Comparison of ENCODE assay signal across 16 mouse cellular contexts in the genomic region with DNA sequence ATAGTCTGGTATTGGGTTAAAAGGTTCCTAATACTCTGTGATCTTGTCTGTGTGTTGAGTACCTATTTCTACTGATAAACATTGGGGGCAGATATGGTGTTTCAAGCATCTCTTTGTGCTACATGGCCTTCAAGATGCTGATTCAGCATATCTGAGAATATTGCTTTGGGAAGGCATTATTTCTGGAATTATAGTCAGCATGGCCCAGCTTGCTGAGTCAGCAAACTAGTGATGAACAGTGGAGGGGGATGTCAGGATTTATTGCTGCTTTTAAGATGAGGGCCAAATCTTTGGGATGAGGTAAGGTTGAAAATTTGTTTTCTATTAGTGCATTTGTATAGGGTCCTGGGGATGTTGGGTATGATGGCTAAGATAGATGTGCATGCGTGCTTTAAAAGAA.
"Had no signal": no experiment of that assay in that cellular context is flagged by ENCODE, and none has a peak within 500 bp of the region (broad histone marks: within the 10 kb centered on the region; RNA-seq: fewer than 3 reads in every experiment).

No protein-coding gene starts in this region.

- H3K27ac ChIP-seq: neural tube, embryonic 13.5 days; neural tube, embryonic 15.5 days; stomach, embryonic 15.5 days; stomach, postnatal 0 days had no signal

- H3K9me3 ChIP-seq: neural tube, embryonic 13.5 days; neural tube, embryonic 15.5 days; stomach, embryonic 15.5 days had no signal

- H3K36me3 ChIP-seq: neural tube, embryonic 13.5 days; neural tube, embryonic 15.5 days; stomach, embryonic 15.5 days had no signal

- H3K27me3 ChIP-seq: neural tube, embryonic 13.5 days; neural tube, embryonic 15.5 days; stomach, embryonic 15.5 days had no signal

- DNase-seq: retina, postnatal 1 day; right cerebral cortex, adult 18-20 months; right cerebral cortex, postnatal 14 days; right cerebral cortex, postnatal 25 days; right cerebral cortex, postnatal 4 days; spleen, adult 18-20 months; thymus, adult 18-20 months; thymus, adult 2 months; thymus, postnatal 14 days; thymus, postnatal 25 days; thymus, postnatal 36 days; thymus, postnatal 4 days had no signal

- H3K4me2 ChIP-seq: neural tube, embryonic 13.5 days; neural tube, embryonic 15.5 days; stomach, embryonic 15.5 days had no signal

- H3K9ac ChIP-seq: neural tube, embryonic 13.5 days; neural tube, embryonic 15.5 days; stomach, embryonic 15.5 days had no signal

- H3K4me3 ChIP-seq: neural tube, embryonic 13.5 days; neural tube, embryonic 15.5 days; stomach, embryonic 15.5 days had no signal

- H3K4me1 ChIP-seq: neural tube, embryonic 13.5 days; neural tube, embryonic 15.5 days; stomach, embryonic 15.5 days had no signal
